Mouse (Mus musculus) left cerebral cortex, postnatal 14 days (tissue): ENCODE measurements at regions not wholly inside any gene's neighbourhood (a gene's known extent, or its start where the extent isn't known, plus 50 kb on each side); places are given as distances from the start of the nearest gene placed in this dataset.

Experiments
- DNase-seq, 2 experiments: peaks; one replicate each; pipeline ENCODE4 v3.0.0; 2021 to 2022; ENCODE audit warnings: low spot score in 2 of 2, mixed read lengths in 1 of 2
- intact Hi-C: fragments of 180-260 bp; cut with DNase I; formaldehyde crosslinking; loops from one replicate; pipeline ENCODE4 v1.15.1; 2025

- DNase-seq: no peak
- intact Hi-C loops: no loop called here
These were observed 148.6 kb upstream of the Ust start for GRCm38 (mm10) chr10:8667244-8667643.

- DNase-seq: no peak
- intact Hi-C loops: no loop called here
These were observed 140.3 kb upstream of the Ust start for GRCm38 (mm10) chr10:8658934-8659294.

GRCm38 (mm10) chr10:8658024-8658933, 139.7 kb upstream of the Ust start:
- intact Hi-C loops: no loop called here
- DNase-seq: no peak

- no peak for DNase-seq
- intact Hi-C loops: no loop called here
These were observed 138.8 kb upstream of the Ust start for GRCm38 (mm10) chr10:8657176-8658023.

- peak; percentile 3 to 48 for DNase-seq
- intact Hi-C loops: no loop called here
These were observed 135.0 kb upstream of the Ust start for GRCm38 (mm10) chr10:8653651-8654050.

- DNase-seq: no peak
- intact Hi-C loops: no loop called here
These were observed 123.6 kb upstream of the Ust start for GRCm38 (mm10) chr10:8642266-8642665.

GRCm38 (mm10) chr10:8624229-8624911, 105.7 kb upstream of the Ust start:
- intact Hi-C loops: no loop called here
- DNase-seq: no peak

GRCm38 (mm10) chr10:8618676-8619075, 100.1 kb upstream of the Ust start:
- intact Hi-C loops: no loop called here
- no peak for DNase-seq

- intact Hi-C loops: no loop called here
- no peak for DNase-seq
These were observed 96.9 kb upstream of the Ust start for GRCm38 (mm10) chr10:8615452-8616025.

- intact Hi-C loops: no loop called here
These were observed 71.4 kb upstream of the Ust start for GRCm38 (mm10) chr10:8589871-8590533.

GRCm38 (mm10) chr10:8589106-8589505, 70.5 kb upstream of the Ust start:
- intact Hi-C loops: no loop called here
- no peak for DNase-seq

More at GRCm38 (mm10) chr10:8589871-8590533, 71.4 kb upstream of the Ust start:
- peak in 1 of 2 experiments; percentile 27 for DNase-seq

- DNase-seq: no peak
- intact Hi-C loops: no loop called here
These were observed 65.8 kb upstream of the Ust start for GRCm38 (mm10) chr10:8584389-8584908.

- intact Hi-C loops: no loop called here
These were observed 65.1 kb upstream of the Ust start for GRCm38 (mm10) chr10:8583552-8584388.

GRCm38 (mm10) chr10:8580298-8580697, 61.7 kb upstream of the Ust start:
- DNase-seq: no peak
- intact Hi-C loops: no loop called here

More at GRCm38 (mm10) chr10:8583552-8584388, 65.1 kb upstream of the Ust start:
- DNase-seq: no peak

- DNase-seq: no peak
These were observed 59.2 kb upstream of the Ust start for GRCm38 (mm10) chr10:8577642-8578356.

More at GRCm38 (mm10) chr10:8577642-8578356, 59.2 kb upstream of the Ust start:
- intact Hi-C loops: no loop called here
